Mouse (Mus musculus) lung, postnatal 0 days (tissue): ENCODE data around the gene Hist1h2ac.

Source experiments
- CTCF ChIP-seq: IDR thresholded peaks from 2 replicates; pipeline ENCODE4 v1.5.1; 2016; ENCODE audit warnings: antibody characterized with exemption, mild to moderate bottlenecking
- EP300 ChIP-seq: IDR thresholded peaks from 2 replicates; pipeline ENCODE4 v1.6.1; 2016; ENCODE audit warnings: antibody characterized with exemption, mild to moderate bottlenecking, control low read depth

GRCm38 (mm10) chr13:23688956-23689355, 5.2 kb upstream of the Hist1h2ac start:
- no peak for TF ChIP-seq CTCF
- TF ChIP-seq EP300: no peak
